Mouse (Mus musculus) heart, postnatal 0 days (tissue): ENCODE measurements around the gene Atad5.

Source experiments
- CTCF ChIP-seq: IDR thresholded peaks from 2 replicates; pipeline ENCODE4 v1.5.1; 2016; ENCODE audit warnings: antibody characterized with exemption, control low read depth, low read depth
- EP300 ChIP-seq: IDR thresholded peaks from 2 replicates; pipeline ENCODE4 v1.6.1; 2016; ENCODE audit warnings: antibody characterized with exemption, low read depth

- TF ChIP-seq CTCF = no peak
- no peak for TF ChIP-seq EP300
These were observed 9.4 kb upstream of the Atad5 start for GRCm38 (mm10) chr11:80079751-80080150.
